Mouse (Mus musculus) ES-Bruce4 (cell line): ENCODE data around the gene Krt25.

Experiments used
- CTCF ChIP-seq: IDR thresholded peaks from one replicate; pipeline ENCODE4 v1.8.1; 2011; ENCODE audit warnings: low read depth, low read length
- EP300 ChIP-seq: IDR thresholded peaks from 2 replicates; pipeline ENCODE4 v1.6.1; 2011; ENCODE audit warnings: low read depth, low read length; ENCODE audit not compliant: insufficient read depth

GRCm38 (mm10) chr11:99284011-99284410 is 38.7 kb downstream of the Krt25 start:
- TF ChIP-seq CTCF (no peak), EP300 (no peak)
